Mouse (Mus musculus) liver, postnatal 0 days (tissue): ENCODE data around the gene Mecr.

Experiments
- CTCF ChIP-seq: sonication (generic); IDR thresholded peaks from 2 replicates; pipeline ENCODE4 v1.5.1; 2016; ENCODE audit warnings: antibody characterized with exemption, low read depth
- EP300 ChIP-seq: IDR thresholded peaks from 2 replicates; pipeline ENCODE4 v1.6.1; 2016; ENCODE audit warnings: antibody characterized with exemption, low read depth, mild to moderate bottlenecking

DNA sequence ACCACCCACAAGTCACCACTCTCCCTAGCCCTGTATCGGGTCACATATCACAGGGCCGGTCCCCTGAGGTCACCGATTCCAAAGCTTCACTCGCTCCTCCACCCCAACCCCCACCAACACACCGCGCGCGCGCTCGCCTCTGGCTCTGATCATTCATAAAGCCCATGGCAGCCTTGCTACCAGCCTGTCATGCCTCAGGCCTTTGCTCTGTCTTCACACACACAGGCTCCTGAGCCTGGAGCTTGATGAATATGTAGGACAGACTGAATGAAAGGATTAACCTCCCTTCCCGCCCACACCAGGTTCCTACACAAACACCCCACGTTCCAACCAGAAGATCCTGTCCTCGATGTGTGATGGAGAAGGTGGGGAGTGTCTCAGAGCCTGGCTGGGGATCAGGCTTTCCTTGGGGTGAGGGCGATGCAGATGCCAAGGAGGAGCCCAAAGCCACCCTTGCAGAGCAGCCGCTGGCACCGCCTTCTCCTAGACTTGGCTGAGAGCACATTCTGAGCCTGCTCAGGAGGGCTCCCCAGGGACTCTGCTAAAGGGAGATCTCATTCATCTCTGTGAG lies 22.0 kb upstream of the Mecr start:
- TF ChIP-seq EP300 = no peak
- no peak for TF ChIP-seq CTCF
